Mouse (Mus musculus): ENCODE results near the gene Slc9a3r1. TPM values are rescaled to one million over a fixed set of nuclear protein-coding genes. Genes with fewer than 3 reads are reported as not detected.

The Slc9a3r1 gene
- total and polyA plus RNA-seq, 2 experiments: 117 to 130 TPM

- TF ChIP-seq CTCF (IDR thresholded peaks at IDR 0.05; ENCODE audit: low read depth, low read length) (no peak), POLR2A (IDR thresholded peaks at IDR 0.05; ENCODE audit: extremely low read depth, insufficient read depth, low read length) (no peak)
- peak; percentile 98 for DNase-seq (ENCODE audit: extremely low read depth, low read depth, low spot score)
- Histone ChIP-seq H3K36me3 (ENCODE audit: control insufficient read depth, insufficient read depth, low read length) (no peaks in the 10 kb centered on the region), H3K9ac (ENCODE audit: low read depth, low read length) (peak overlapping the region; percentile 27), H3K27me3 (ENCODE audit: control insufficient read depth, insufficient read depth, low read length) (no peaks in the 10 kb centered on the region), H3K4me3 (ENCODE audit: insufficient read depth, low read depth, low read length) (no peak overlapping the region; the same call in 1 of the 2 replicates), H3K79me2 (ENCODE audit: control insufficient read depth, insufficient read depth, low read length) (no peaks in the 10 kb centered on the region; the same call in 1 of the 2 replicates), H3K27ac (replicated peaks; ENCODE audit: insufficient read depth, low read depth, low read length) (peak overlapping the region; percentile 92), H3K4me1 (ENCODE audit: control insufficient read depth, insufficient read depth, low read length) (peaks cover 16% of the 10 kb centered on the region)
- 9% methylated on average over 9 of the region's 9 CpGs for WGBS
These were observed 56.1 kb downstream of the Slc9a3r1 start for GRCm38 (mm10) chr11:115219263-115219662.

GRCm38 (mm10) chr11:115219685-115220084, 56.5 kb downstream of the Slc9a3r1 start:
- 18% methylated on average over 10 of the region's 10 CpGs for WGBS
- Histone ChIP-seq H3K4me1 (ENCODE audit: control insufficient read depth, insufficient read depth, low read length) (peaks cover 16% of the 10 kb centered on the region), H3K27me3 (ENCODE audit: control insufficient read depth, insufficient read depth, low read length) (no peaks in the 10 kb centered on the region), H3K36me3 (ENCODE audit: control insufficient read depth, insufficient read depth, low read length) (no peaks in the 10 kb centered on the region), H3K9ac (ENCODE audit: low read depth, low read length) (peak overlapping the region; percentile 27), H3K79me2 (ENCODE audit: control insufficient read depth, insufficient read depth, low read length) (no peaks in the 10 kb centered on the region; the same call in 1 of the 2 replicates), H3K27ac (replicated peaks; ENCODE audit: insufficient read depth, low read depth, low read length) (peak overlapping the region; percentile 92), H3K4me3 (ENCODE audit: insufficient read depth, low read depth, low read length) (no peak overlapping the region; the same call in 1 of the 2 replicates)
- DNase-seq (ENCODE audit: extremely low read depth, low read depth, low spot score): peak; percentile 95
- TF ChIP-seq POLR2A (IDR thresholded peaks at IDR 0.05; ENCODE audit: extremely low read depth, insufficient read depth, low read length): no peak

- no peak overlapping the region for H3K9ac ChIP-seq (ENCODE audit: low read depth, low read length)
- no peak overlapping the region for H3K4me3 ChIP-seq (ENCODE audit: insufficient read depth, low read depth, low read length)
- H3K27ac ChIP-seq (replicated peaks; ENCODE audit: insufficient read depth, low read depth, low read length): no peak overlapping the region
- no peaks in the 10 kb centered on the region; the same call in 1 of the 2 replicates for H3K79me2 ChIP-seq (ENCODE audit: control insufficient read depth, insufficient read depth, low read length)
- no peak for DNase-seq (ENCODE audit: extremely low read depth, low read depth, low spot score)
- TF ChIP-seq POLR2A (IDR thresholded peaks at IDR 0.05; ENCODE audit: extremely low read depth, insufficient read depth, low read length): no peak
- TF ChIP-seq CTCF (IDR thresholded peaks at IDR 0.05; ENCODE audit: low read depth, low read length): no peak
- H3K4me1 ChIP-seq (ENCODE audit: control insufficient read depth, insufficient read depth, low read length): peaks cover 16% of the 10 kb centered on the region
- H3K27me3 ChIP-seq (ENCODE audit: control insufficient read depth, insufficient read depth, low read length): no peaks in the 10 kb centered on the region
- H3K36me3 ChIP-seq (ENCODE audit: control insufficient read depth, insufficient read depth, low read length): no peaks in the 10 kb centered on the region
- 82% methylated on average over 12 of the region's 12 CpGs for WGBS
These were observed 58.9 kb downstream of the Slc9a3r1 start for GRCm38 (mm10) chr11:115222077-115222476.

DNA sequence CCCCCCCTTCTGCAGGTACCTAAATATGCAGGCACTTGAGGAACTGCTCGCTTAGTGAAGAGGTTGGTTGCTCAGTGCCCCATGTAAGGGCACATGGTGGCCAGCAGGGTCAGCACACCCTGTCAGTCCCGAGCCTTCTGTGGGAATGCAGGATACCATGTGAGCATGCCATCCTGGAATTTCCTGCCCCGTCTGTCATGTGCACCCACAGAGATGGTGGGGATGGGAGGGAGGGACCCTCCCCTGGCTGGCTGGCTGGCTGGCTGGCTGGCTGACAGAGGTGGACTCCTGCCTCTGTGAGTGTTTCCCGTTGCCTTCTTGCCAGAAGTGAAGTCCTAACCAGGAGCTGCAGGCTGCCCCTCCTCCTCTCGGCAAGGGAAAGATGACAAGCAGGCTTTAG, 59.4 kb downstream of the Slc9a3r1 start:
- H3K9ac ChIP-seq (ENCODE audit: low read depth, low read length): no peak overlapping the region
- no peak for TF ChIP-seq CTCF (IDR thresholded peaks at IDR 0.05; ENCODE audit: low read depth, low read length)
- no peak for TF ChIP-seq POLR2A (IDR thresholded peaks at IDR 0.05; ENCODE audit: extremely low read depth, insufficient read depth, low read length)
- H3K4me1 ChIP-seq (ENCODE audit: control insufficient read depth, insufficient read depth, low read length): peaks cover 16% of the 10 kb centered on the region
- no peaks in the 10 kb centered on the region; the same call in 1 of the 2 replicates for H3K79me2 ChIP-seq (ENCODE audit: control insufficient read depth, insufficient read depth, low read length)
- WGBS: 71% methylated on average over 5 of the region's 5 CpGs
- no peak for DNase-seq (ENCODE audit: extremely low read depth, low read depth, low spot score)
- H3K36me3 ChIP-seq (ENCODE audit: control insufficient read depth, insufficient read depth, low read length): no peaks in the 10 kb centered on the region
- H3K27ac ChIP-seq (replicated peaks; ENCODE audit: insufficient read depth, low read depth, low read length): no peak overlapping the region
- H3K4me3 ChIP-seq (ENCODE audit: insufficient read depth, low read depth, low read length): no peak overlapping the region
- no peaks in the 10 kb centered on the region for H3K27me3 ChIP-seq (ENCODE audit: control insufficient read depth, insufficient read depth, low read length)

GRCm38 (mm10) chr11:115223451-115223850, 60.3 kb downstream of the Slc9a3r1 start:
- no peak for DNase-seq (ENCODE audit: extremely low read depth, low read depth, low spot score)
- Histone ChIP-seq H3K4me3 (ENCODE audit: insufficient read depth, low read depth, low read length) (no peak overlapping the region), H3K9ac (ENCODE audit: low read depth, low read length) (no peak overlapping the region), H3K79me2 (ENCODE audit: control insufficient read depth, insufficient read depth, low read length) (no peaks in the 10 kb centered on the region; the same call in 1 of the 2 replicates), H3K27me3 (ENCODE audit: control insufficient read depth, insufficient read depth, low read length) (no peaks in the 10 kb centered on the region), H3K4me1 (ENCODE audit: control insufficient read depth, insufficient read depth, low read length) (peaks cover 13% of the 10 kb centered on the region), H3K27ac (replicated peaks; ENCODE audit: insufficient read depth, low read depth, low read length) (no peak overlapping the region), H3K36me3 (ENCODE audit: control insufficient read depth, insufficient read depth, low read length) (no peaks in the 10 kb centered on the region)
- TF ChIP-seq CTCF (IDR thresholded peaks at IDR 0.05; ENCODE audit: low read depth, low read length): no peak
- no peak for TF ChIP-seq POLR2A (IDR thresholded peaks at IDR 0.05; ENCODE audit: extremely low read depth, insufficient read depth, low read length)
- 90% methylated on average over 11 of the region's 11 CpGs for WGBS

DNA sequence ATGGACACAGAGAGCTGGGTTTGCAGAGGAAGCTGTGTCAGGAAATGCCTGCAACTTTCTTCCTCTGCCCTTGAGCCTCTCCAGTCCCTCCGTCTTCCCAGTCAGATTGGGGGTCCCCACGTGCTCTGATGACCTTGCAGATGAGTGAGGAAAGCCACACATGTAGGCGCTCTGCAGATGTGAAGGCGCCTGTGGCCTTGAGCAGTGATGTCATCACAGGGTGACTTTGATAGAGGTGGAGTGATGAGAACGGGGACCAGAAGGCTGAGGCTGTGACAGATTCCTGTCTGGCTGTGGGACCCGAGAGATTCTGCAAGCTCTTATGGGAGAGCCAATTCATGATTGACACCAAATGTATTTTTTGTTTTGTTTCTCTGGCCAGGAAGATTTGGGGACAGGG, 60.7 kb downstream of the Slc9a3r1 start:
- DNase-seq (ENCODE audit: extremely low read depth, low read depth, low spot score): no peak
- no peak overlapping the region for H3K9ac ChIP-seq (ENCODE audit: low read depth, low read length)
- no peaks in the 10 kb centered on the region; the same call in 1 of the 2 replicates for H3K79me2 ChIP-seq (ENCODE audit: control insufficient read depth, insufficient read depth, low read length)
- no peaks in the 10 kb centered on the region for H3K36me3 ChIP-seq (ENCODE audit: control insufficient read depth, insufficient read depth, low read length)
- no peak overlapping the region for H3K27ac ChIP-seq (replicated peaks; ENCODE audit: insufficient read depth, low read depth, low read length)
- 72% methylated on average over 6 of the region's 6 CpGs for WGBS
- TF ChIP-seq POLR2A (IDR thresholded peaks at IDR 0.05; ENCODE audit: extremely low read depth, insufficient read depth, low read length) (no peak), CTCF (IDR thresholded peaks at IDR 0.05; ENCODE audit: low read depth, low read length) (no peak)
- H3K4me1 ChIP-seq (ENCODE audit: control insufficient read depth, insufficient read depth, low read length): peaks cover 9% of the 10 kb centered on the region
- no peaks in the 10 kb centered on the region for H3K27me3 ChIP-seq (ENCODE audit: control insufficient read depth, insufficient read depth, low read length)
- no peak overlapping the region for H3K4me3 ChIP-seq (ENCODE audit: insufficient read depth, low read depth, low read length)
